Comparison of ENCODE assay signal across 12 mouse cellular contexts in the genomic region with DNA sequence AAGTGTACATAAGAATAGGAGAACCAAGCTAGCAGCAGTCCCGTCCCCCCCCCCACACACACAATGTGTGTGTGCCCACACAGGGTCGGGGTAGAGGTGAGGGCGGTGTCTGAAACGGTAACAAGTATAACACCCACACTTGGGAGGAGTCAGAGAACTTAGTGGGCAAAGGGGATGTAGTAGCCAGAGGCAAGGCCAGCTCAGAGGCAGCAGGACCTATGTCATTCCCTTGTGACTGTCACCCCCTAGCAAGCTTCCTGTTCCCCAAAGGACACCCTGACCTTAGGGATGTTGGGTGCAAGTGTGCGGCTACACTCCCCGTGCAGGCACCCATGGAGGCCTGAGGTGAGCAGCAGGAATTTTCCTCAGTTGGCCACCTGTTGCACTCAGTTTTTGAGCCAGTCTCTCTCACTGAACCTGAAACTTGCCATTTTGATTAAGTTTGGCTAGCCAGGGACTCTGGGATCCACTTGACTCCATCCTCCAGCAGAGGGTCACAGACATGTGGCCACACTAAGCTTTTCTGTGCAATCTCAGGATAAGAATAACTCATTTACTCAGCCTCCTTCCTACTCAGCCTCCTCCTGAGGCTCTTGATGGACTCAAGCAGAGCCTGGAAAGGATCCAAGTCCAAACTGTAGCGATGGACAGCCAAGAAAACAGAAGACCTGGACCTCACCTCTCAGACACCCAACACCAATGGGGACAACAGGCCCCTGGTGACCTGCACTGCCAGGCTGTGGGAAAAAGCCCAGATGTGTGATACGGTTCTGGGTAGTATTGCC. TPM values are rescaled to one million over a fixed set of nuclear protein-coding genes. Genes with fewer than 3 reads are reported as not detected.
DNase-seq lines count a peak whose midpoint lies in the region; ATAC-seq lines count a peak whose summit lies in the region.
"Had no signal": no experiment of that assay in that cellular context is flagged by ENCODE, and none has a peak within 500 bp of the region (broad histone marks: within the 10 kb centered on the region; RNA-seq: fewer than 3 reads in every experiment).

No protein-coding gene starts in this region.

- intact Hi-C loops in heart, postnatal 36 days (cut with DNase I) = loop anchor here (2.0 to 5.0 kb wide), 2 partner anchors 27 to 56 kb away; a partner anchor contains a TSS
- intact Hi-C loops in left cerebral cortex, postnatal 14 days (cut with DNase I) = loop anchor here (5.0 kb wide), 1 partner anchor 56 kb away; a partner anchor contains a TSS

- H3K27ac ChIP-seq in heart, embryonic 14.5 days (replicated peaks in 1 of 2; ENCODE audit: control insufficient read depth in 1 of 2, insufficient read depth in 1 of 2, low read depth in 2 of 2, low read length in 2 of 2) = no peak overlapping the region
- no peak overlapping the region for H3K27ac ChIP-seq in hindbrain, embryonic 12.5 days
- no peak overlapping the region; the same call in 1 of the 2 replicates for H3K27ac ChIP-seq in liver, embryonic 11.5 days (ENCODE audit: low read depth, low read length)

- WGBS in heart, embryonic 14.5 days = 76% methylated on average over 8 of the region's 8 CpGs
- WGBS in hindbrain, embryonic 12.5 days = 79% methylated on average over 8 of the region's 8 CpGs
- WGBS in liver, embryonic 11.5 days = 72% methylated on average over 8 of the region's 8 CpGs

- peaks cover 18 to 23% of the 10 kb centered on the region in 2 experiments; a peak in 3 of 4 replicates for H3K4me1 ChIP-seq in heart, embryonic 14.5 days (ENCODE audit: control insufficient read depth in 2 of 2, insufficient read depth in 2 of 2, low read length in 2 of 2)
- H3K4me1 ChIP-seq in hindbrain, embryonic 12.5 days = peaks cover 35% of the 10 kb centered on the region
- H3K4me1 ChIP-seq in liver, embryonic 11.5 days (replicated peaks; ENCODE audit: control insufficient read depth, insufficient read depth, low read length) = peaks cover 41% of the 10 kb centered on the region

- H3K9ac ChIP-seq in heart, embryonic 14.5 days (ENCODE audit: low read length) = no peak overlapping the region
- H3K9ac ChIP-seq in hindbrain, embryonic 12.5 days = no peak overlapping the region
- H3K9ac ChIP-seq in liver, embryonic 11.5 days (ENCODE audit: low read depth, low read length) = 0 out of 2 replicates have a peak overlapping the region, but pooled peaks have one; percentile 75

- DNase-seq in heart, postnatal 36 days = no peak
- DNase-seq in 3T3-L1 (ENCODE audit: low read depth, low spot score) = peak; percentile 62
- DNase-seq in liver, embryonic 11.5 days (ENCODE audit: low spot score) = no peak
- DNase-seq in cerebellum, adult 9-10 months = no peak
- DNase-seq in left cerebral cortex, postnatal 14 days (ENCODE audit: low spot score in 2 of 2) = no peak
- DNase-seq: adrenal gland, adult 2 months had no signal

- no peaks in the 10 kb centered on the region for H3K9me3 ChIP-seq in heart, embryonic 14.5 days (ENCODE audit: control insufficient read depth, low read length)
- no peaks in the 10 kb centered on the region for H3K9me3 ChIP-seq in hindbrain, embryonic 12.5 days (replicated peaks)
- no peaks in the 10 kb centered on the region for H3K9me3 ChIP-seq in liver, embryonic 11.5 days (ENCODE audit: control insufficient read depth, low read length)

- peaks cover 48% of the 10 kb centered on the region for H3K36me3 ChIP-seq in heart, embryonic 14.5 days (ENCODE audit: control insufficient read depth, insufficient read depth, low read length)
- peaks cover 38% of the 10 kb centered on the region for H3K36me3 ChIP-seq in hindbrain, embryonic 12.5 days
- peaks cover 29% of the 10 kb centered on the region for H3K36me3 ChIP-seq in liver, embryonic 11.5 days (ENCODE audit: control insufficient read depth, insufficient read depth, low read length)

- H3K4me3 ChIP-seq in heart, embryonic 14.5 days (ENCODE audit: control insufficient read depth in 1 of 2, insufficient read depth in 1 of 2, low read depth in 1 of 2, low read length in 2 of 2) = 0 out of 4 replicates have a peak overlapping the region, but pooled peaks of 1 of the 2 experiments have one; percentile 63
- H3K4me3 ChIP-seq in hindbrain, embryonic 12.5 days = 0 out of 2 replicates have a peak overlapping the region, but pooled peaks have one; percentile 42
- no peak overlapping the region for H3K4me3 ChIP-seq in liver, embryonic 11.5 days (ENCODE audit: low read depth, low read length)

- H3K27me3 ChIP-seq in heart, embryonic 14.5 days (ENCODE audit: control insufficient read depth, insufficient read depth, low read length) = no peaks in the 10 kb centered on the region
- no peaks in the 10 kb centered on the region; the same call in 1 of the 2 replicates for H3K27me3 ChIP-seq in hindbrain, embryonic 12.5 days
- no peaks in the 10 kb centered on the region for H3K27me3 ChIP-seq in liver, embryonic 11.5 days (replicated peaks; ENCODE audit: control insufficient read depth, insufficient read depth, low read length)

- ATAC-seq in heart, embryonic 14.5 days (ENCODE audit: insufficient number of reproducible peaks, insufficient read depth, low FRiP score, low read depth) = no peak
- no peak for ATAC-seq in hindbrain, embryonic 12.5 days (ENCODE audit: low FRiP score)
- ATAC-seq in liver, embryonic 11.5 days (replicated peaks; ENCODE audit: low FRiP score) = no peak
- no peak for ATAC-seq in inflammation-experienced regulatory T-cells, adult 6 months

- H3K4me2 ChIP-seq in heart, embryonic 14.5 days (ENCODE audit: low read length) = peak overlapping the region; percentile 69; the same call in 1 of the 2 replicates
- H3K4me2 ChIP-seq in hindbrain, embryonic 12.5 days (replicated peaks) = peak overlapping the region; percentile 65; the same call in 1 of the 2 replicates
- peak overlapping the region; percentile 99 for H3K4me2 ChIP-seq in liver, embryonic 11.5 days

RNA-seq across cellular contexts. Expression of a gene that starts 1.1 kb away (rescaled TPM):
- polyA plus RNA-seq in heart, embryonic 14.5 days (2014; fragmentation: Nextera tagmentation; extraction: Ambion mirVana) = 16.1 and 17.1 TPM in 2 replicates
- 10 to 100 TPM in 1 of 2 experiments, 1 to 10 TPM in 1; 9.1 to 17.7 TPM for total RNA-seq in heart, postnatal 36 days (2021)
- 24.9 and 29.9 TPM in 2 replicates for polyA plus RNA-seq in hindbrain, embryonic 12.5 days (2016; fragmentation: Nextera tagmentation; extraction: Ambion mirVana)
- 39.8 and 42.8 TPM in 2 replicates for polyA plus RNA-seq in liver, embryonic 11.5 days (2014; fragmentation: Nextera tagmentation; extraction: Ambion mirVana)
- total RNA-seq in left cerebral cortex, postnatal 14 days (2021) = 10 to 100 TPM; 14.4 to 16.1 TPM
- 10 to 100 TPM; 57.2 to 85.0 (median 60.4) TPM for polyA plus RNA-seq in inflammation-experienced regulatory T-cells, adult 6 months (2017; shearing (Covaris generic))

RNA-seq across cellular contexts. Expression of a gene that starts 4.5 kb away (rescaled TPM):
- polyA plus RNA-seq in heart, embryonic 14.5 days (2014; fragmentation: Nextera tagmentation; extraction: Ambion mirVana) = 479 and 507 TPM in 2 replicates
- 100 to 1,000 TPM; 508 to 532 TPM for total RNA-seq in heart, postnatal 36 days (2021)
- 180 and 207 TPM in 2 replicates for polyA plus RNA-seq in hindbrain, embryonic 12.5 days (2016; fragmentation: Nextera tagmentation; extraction: Ambion mirVana)
- polyA plus RNA-seq in liver, embryonic 11.5 days (2014; fragmentation: Nextera tagmentation; extraction: Ambion mirVana) = 278 and 287 TPM in 2 replicates
- total RNA-seq in left cerebral cortex, postnatal 14 days (2021) = 100 to 1,000 TPM; 134 to 149 TPM
- polyA plus RNA-seq in inflammation-experienced regulatory T-cells, adult 6 months (2017; shearing (Covaris generic)) = 100 to 1,000 TPM; 219 to 266 (median 256) TPM

RNA-seq across cellular contexts. Expression of a gene that starts 21.5 kb away (rescaled TPM):
- 2.3 and 2.9 TPM in 2 replicates for polyA plus RNA-seq in heart, embryonic 14.5 days (2014; fragmentation: Nextera tagmentation; extraction: Ambion mirVana)
- total RNA-seq in heart, postnatal 36 days (2021) = 1 to 10 TPM; 1.5 to 1.6 TPM
- 1.0 and 1.2 TPM in 2 replicates for polyA plus RNA-seq in hindbrain, embryonic 12.5 days (2016; fragmentation: Nextera tagmentation; extraction: Ambion mirVana)
- polyA plus RNA-seq in liver, embryonic 11.5 days (2014; fragmentation: Nextera tagmentation; extraction: Ambion mirVana) = 1.7 TPM in 2 replicates
- total RNA-seq in left cerebral cortex, postnatal 14 days (2021) = 1 to 10 TPM; 1.8 to 2.0 TPM
- under 1 TPM in 1 of 3 experiments, not detected in 2; 0.36 TPM for polyA plus RNA-seq in inflammation-experienced regulatory T-cells, adult 6 months (2017; shearing (Covaris generic))

RNA-seq across cellular contexts. Expression of a gene that starts 26.9 kb away (rescaled TPM):
- 11.2 and 14.5 TPM in 2 replicates for polyA plus RNA-seq in heart, embryonic 14.5 days (2014; fragmentation: Nextera tagmentation; extraction: Ambion mirVana)
- 10 to 100 TPM; 16.9 to 20.6 TPM for total RNA-seq in heart, postnatal 36 days (2021)
- 8.1 and 8.5 TPM in 2 replicates for polyA plus RNA-seq in hindbrain, embryonic 12.5 days (2016; fragmentation: Nextera tagmentation; extraction: Ambion mirVana)
- 14.2 and 16.0 TPM in 2 replicates for polyA plus RNA-seq in liver, embryonic 11.5 days (2014; fragmentation: Nextera tagmentation; extraction: Ambion mirVana)
- total RNA-seq in left cerebral cortex, postnatal 14 days (2021) = 10 to 100 TPM; 16.0 to 18.4 TPM
- polyA plus RNA-seq in inflammation-experienced regulatory T-cells, adult 6 months (2017; shearing (Covaris generic)) = 10 to 100 TPM; 23.5 to 38.0 (median 26.2) TPM

RNA-seq across cellular contexts. Expression of a gene that starts 50.4 kb away (rescaled TPM):
- not detected in 2 replicates for polyA plus RNA-seq in heart, embryonic 14.5 days (2014; fragmentation: Nextera tagmentation; extraction: Ambion mirVana)
- total RNA-seq in heart, postnatal 36 days (2021) = under 1 TPM; 0.38 to 0.56 TPM
- polyA plus RNA-seq in hindbrain, embryonic 12.5 days (2016; fragmentation: Nextera tagmentation; extraction: Ambion mirVana) = not detected in 2 replicates
- not detected in 2 replicates for polyA plus RNA-seq in liver, embryonic 11.5 days (2014; fragmentation: Nextera tagmentation; extraction: Ambion mirVana)
- under 1 TPM in 1 of 2 experiments, not detected in 1; 0.13 TPM for total RNA-seq in left cerebral cortex, postnatal 14 days (2021)
- not detected for polyA plus RNA-seq in inflammation-experienced regulatory T-cells, adult 6 months (2017; shearing (Covaris generic))
- total RNA-seq: gastrocnemius, adult 18-20 months; neutrophil, adult 5-6 weeks had no signal
- polyA plus RNA-seq: cortical plate, adult 2 months had no signal
